Mouse (Mus musculus): ENCODE results near the gene Padi2.

DNA sequence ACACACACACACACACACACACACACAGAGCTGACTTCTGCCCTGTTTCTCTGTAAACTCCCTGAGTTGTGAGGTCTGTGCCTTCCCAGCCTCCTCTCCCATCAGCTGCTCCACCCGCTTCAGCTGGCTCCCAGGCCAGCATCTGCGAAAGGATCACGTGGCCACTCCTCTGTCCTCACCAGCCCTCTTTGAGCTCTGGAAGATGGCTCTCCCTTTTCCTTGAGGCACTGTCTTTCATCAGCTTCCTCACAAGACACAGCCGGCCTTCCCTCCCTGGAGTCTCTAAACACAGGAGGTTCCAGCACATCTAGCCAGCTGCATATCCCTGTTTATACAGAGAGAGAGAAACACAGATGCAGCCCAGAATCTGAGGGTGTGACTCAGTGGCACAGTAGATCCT is 22.3 kb upstream of the Padi2 start:
- TF ChIP-seq POLR2A (IDR thresholded peaks at IDR 0.05; ENCODE audit: control insufficient read depth, extremely low read depth, insufficient read depth, low read length, poor library complexity) (no peak), CTCF (IDR thresholded peaks at IDR 0.05; ENCODE audit: borderline replicate concordance, control insufficient read depth, extremely low read depth, insufficient read depth, low read length, poor library complexity) (no peak)
